Mouse (Mus musculus) activated CD4-positive, CD25-positive, alpha-beta regulatory T cell (primary cell): ENCODE results near the gene Vmn2r69. TPM values are rescaled to one million over a fixed set of nuclear protein-coding genes. Genes with fewer than 3 reads are reported as not detected.

Experiments used
- polyA plus RNA-seq, 2 experiments: library from polyadenylated mRNA; unstranded; fragments of 100-300 nt; shearing (Covaris generic); gene quantifications; one replicate each; pipeline ENCODE4 v1.2.1; 2017

Vmn2r69 gene
- polyA plus RNA-seq, result under 1 TPM in 1 of 2 experiments, not detected in 1; 0.05 TPM

GRCm38 (mm10) chr7:85415820-85416219 lies at the start of gene Vmn2r69:
Vmn2r69 (minus strand) TSS chr7:85415920.

Other genes starting within 250 kb of the Vmn2r69 start
- gene Vmn2r68, start 178.1 kb downstream of the Vmn2r69 start, polyA plus RNA-seq, result under 1 TPM in 1 of 2 experiments, not detected in 1; 0.11 TPM
- under 1 TPM in 1 of 2 experiments, not detected in 1; 0.18 TPM for gene Vmn2r71, start 147.2 kb upstream of the Vmn2r69 start, polyA plus RNA-seq
- gene Vmn2r70, start 153.3 kb upstream of the Vmn2r69 start, polyA plus RNA-seq, result under 1 TPM in 1 of 2 experiments, not detected in 1; 0.11 TPM